Mouse (Mus musculus): ENCODE data around the gene Slc3a2. TPM values are rescaled to one million over a fixed set of nuclear protein-coding genes. Genes with fewer than 3 reads are reported as not detected.

Gene Slc3a2
- total and polyA plus RNA-seq, 3 experiments, result 269 to 478 (median 284) TPM

DNA sequence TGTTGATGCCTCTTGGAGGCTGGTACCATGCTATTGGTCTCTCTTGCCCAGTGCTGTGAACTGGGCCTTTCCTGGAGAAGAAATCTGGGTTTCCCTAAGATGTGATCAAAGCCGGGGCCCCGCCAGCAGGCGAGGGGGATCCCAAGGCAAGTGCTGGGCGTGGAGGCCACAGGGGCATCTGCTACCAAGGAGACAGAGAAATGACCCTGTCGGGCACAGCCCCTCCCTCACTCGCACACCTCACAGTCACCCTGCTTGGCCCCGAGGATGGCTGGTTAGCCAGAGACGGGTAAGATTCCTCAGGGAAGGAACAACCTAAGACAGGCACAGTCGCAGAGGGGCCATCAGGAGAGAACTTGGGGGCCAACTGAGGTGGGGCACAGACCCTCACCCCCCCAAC, 42.4 kb upstream of the Slc3a2 start:
- Histone ChIP-seq H3K27me3 (replicated peaks) (no peaks in the 10 kb centered on the region), H3K36me3 (replicated peaks in 1 of 2; ENCODE audit: control insufficient read depth in 1 of 2, insufficient read depth in 1 of 2, low read length in 1 of 2) (peaks cover 75 to 92% of the 10 kb centered on the region in 2 experiments), H3K9me3 (replicated peaks; ENCODE audit: low read length) (peaks cover 11% of the 10 kb centered on the region), H3K4me3 (replicated peaks in 1 of 3; ENCODE audit: low read depth in 2 of 3, low read length in 2 of 3, poor library complexity in 1 of 3) (no peak overlapping the region), H3K79me2 (replicated peaks; ENCODE audit: control insufficient read depth, extremely low read depth, insufficient read depth, poor library complexity, severe bottlenecking) (peaks cover 27% of the 10 kb centered on the region), H3K4me2 (ENCODE audit: insufficient read depth, low read depth, poor library complexity, severe bottlenecking) (no peak overlapping the region), H3K9ac (ENCODE audit: insufficient read depth, low read depth) (no peak overlapping the region), H3K27ac (ENCODE audit: insufficient read depth, low read depth) (no peak overlapping the region), H3K4me1 (ENCODE audit: control insufficient read depth in 1 of 2, insufficient read depth in 2 of 2) (peaks cover 4 to 33% of the 10 kb centered on the region in 2 experiments; a peak in 3 of 4 replicates)
- dilution Hi-C loops (cut with MboI; ENCODE audit: extremely low pct_ligation_motif_present, extremely low pct_unique_long_range_greater_than_20kb, low sequenced_read_pairs), result no loop called here
- in situ Hi-C loops (cut with MboI; ENCODE audit: low pct_ligation_motif_present, low pct_unique_long_range_greater_than_20kb, low sequenced_read_pairs), result no loop called here
- TF ChIP-seq CHD2 (IDR thresholded peaks at IDR 0.05; ENCODE audit: low read length) (no peak), USF1 (IDR thresholded peaks at IDR 0.05; ENCODE audit: low read depth, low read length) (no peak), KAT2A (IDR thresholded peaks at IDR 0.05; ENCODE audit: insufficient replicate concordance, low read length) (no peak), MYC (IDR thresholded peaks at IDR 0.05; ENCODE audit: low read depth, low read length) (no peak), HCFC1 (IDR thresholded peaks at IDR 0.05; ENCODE audit: low read depth, low read length) (no peak), POLR2A (IDR thresholded peaks at IDR 0.05; ENCODE audit: low read depth, low read length) (no peak)
- DNase-seq (ENCODE audit: extremely low read depth), result no peak

DNA sequence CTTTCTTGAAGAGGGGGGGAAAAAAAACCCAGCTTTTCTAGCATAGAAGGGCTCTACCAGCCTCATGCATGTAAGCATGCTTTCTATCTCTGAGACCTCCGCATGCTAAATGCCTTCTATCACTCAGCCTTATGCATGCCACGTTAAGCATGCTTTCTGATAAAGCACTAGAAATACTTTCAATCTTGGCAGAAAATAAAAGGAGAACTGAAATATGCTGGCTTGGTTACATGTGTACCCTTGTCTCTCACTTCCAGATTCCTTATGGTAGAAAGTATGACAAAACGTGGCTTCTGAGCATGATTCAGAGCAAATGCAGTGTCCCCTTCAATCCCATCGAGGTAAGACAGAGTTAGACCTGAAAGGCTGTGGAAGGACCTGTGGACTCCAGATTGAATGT, 40.1 kb upstream of the Slc3a2 start:
- peaks cover 48% of the 10 kb centered on the region for H3K79me2 ChIP-seq (replicated peaks; ENCODE audit: control insufficient read depth, extremely low read depth, insufficient read depth, poor library complexity, severe bottlenecking)
- DNase-seq (ENCODE audit: extremely low read depth), result no peak
- in situ Hi-C loops (cut with MboI; ENCODE audit: low pct_ligation_motif_present, low pct_unique_long_range_greater_than_20kb, low sequenced_read_pairs), result no loop called here
- peaks cover 4 to 32% of the 10 kb centered on the region in 2 experiments; a peak in 3 of 4 replicates for H3K4me1 ChIP-seq (ENCODE audit: control insufficient read depth in 1 of 2, insufficient read depth in 2 of 2)
- no peaks in the 10 kb centered on the region for H3K27me3 ChIP-seq (replicated peaks)
- H3K27ac ChIP-seq (ENCODE audit: insufficient read depth, low read depth), result no peak overlapping the region
- no peak overlapping the region for H3K9ac ChIP-seq (ENCODE audit: insufficient read depth, low read depth)
- H3K9me3 ChIP-seq (replicated peaks; ENCODE audit: low read length), result peaks cover 11% of the 10 kb centered on the region
- H3K4me3 ChIP-seq (replicated peaks in 1 of 3; ENCODE audit: low read depth in 2 of 3, low read length in 2 of 3, poor library complexity in 1 of 3), result no peak overlapping the region
- H3K36me3 ChIP-seq (replicated peaks in 1 of 2; ENCODE audit: control insufficient read depth in 1 of 2, insufficient read depth in 1 of 2, low read length in 1 of 2), result peaks cover 64 to 70% of the 10 kb centered on the region in 2 experiments
- dilution Hi-C loops (cut with MboI; ENCODE audit: extremely low pct_ligation_motif_present, extremely low pct_unique_long_range_greater_than_20kb, low sequenced_read_pairs), result no loop called here
- TF ChIP-seq MAX (IDR thresholded peaks at IDR 0.05; ENCODE audit: low read length) (0 out of 2 replicates have a peak, but pooled peaks have one; percentile 34), MYC (IDR thresholded peaks at IDR 0.05; ENCODE audit: low read depth, low read length) (peak; percentile 73), TBP (conservative IDR thresholded peaks at IDR 0.05; ENCODE audit: low read depth, low read length) (no peak), EP300 (IDR thresholded peaks at IDR 0.05; ENCODE audit: low read length) (peak; percentile 50; the same call in 1 of the 2 replicates)
- no peak overlapping the region for H3K4me2 ChIP-seq (ENCODE audit: insufficient read depth, low read depth, poor library complexity, severe bottlenecking)

DNA sequence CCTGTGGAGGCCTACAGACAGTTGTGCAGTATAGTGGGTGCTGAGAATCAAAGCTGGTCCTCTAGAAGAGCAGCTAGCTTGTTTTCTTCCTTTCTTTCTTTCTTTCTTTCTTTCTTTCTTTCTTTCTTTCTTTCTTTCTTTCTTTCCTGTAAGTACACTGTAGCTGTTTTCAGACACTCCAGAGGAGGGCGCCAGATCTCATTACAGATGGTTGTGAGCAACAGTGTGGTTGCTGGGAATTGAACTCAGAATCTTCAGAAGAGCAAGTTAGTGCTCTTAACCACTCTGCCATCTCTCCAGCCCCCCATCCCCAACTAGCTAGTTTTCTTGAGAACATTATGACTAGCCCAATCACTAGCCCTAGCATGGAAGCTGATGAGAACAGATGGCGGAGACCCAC, 37.6 kb upstream of the Slc3a2 start:
- H3K36me3 ChIP-seq (replicated peaks in 1 of 2; ENCODE audit: control insufficient read depth in 1 of 2, insufficient read depth in 1 of 2, low read length in 1 of 2), result peaks cover 38 to 46% of the 10 kb centered on the region in 2 experiments
- no peak overlapping the region for H3K27ac ChIP-seq (ENCODE audit: insufficient read depth, low read depth)
- TF ChIP-seq CTCF (conservative IDR thresholded peaks at IDR 0.05 in 1 of 2, IDR thresholded peaks at IDR 0.05 in 1 of 2; ENCODE audit: low read depth in 2 of 2, low read length in 2 of 2) (peak in 1 of 2 experiments; percentile 30; a peak in 1 of 4 replicates), POLR2A (IDR thresholded peaks at IDR 0.05; ENCODE audit: low read depth, low read length) (no peak)
- dilution Hi-C loops (cut with MboI; ENCODE audit: extremely low pct_ligation_motif_present, extremely low pct_unique_long_range_greater_than_20kb, low sequenced_read_pairs), result no loop called here
- H3K27me3 ChIP-seq (replicated peaks), result no peaks in the 10 kb centered on the region
- in situ Hi-C loops (cut with MboI; ENCODE audit: low pct_ligation_motif_present, low pct_unique_long_range_greater_than_20kb, low sequenced_read_pairs), result no loop called here
- no peak for DNase-seq (ENCODE audit: extremely low read depth)
- H3K4me2 ChIP-seq (ENCODE audit: insufficient read depth, low read depth, poor library complexity, severe bottlenecking), result no peak overlapping the region
- H3K9ac ChIP-seq (ENCODE audit: insufficient read depth, low read depth), result no peak overlapping the region
- H3K4me3 ChIP-seq (replicated peaks in 1 of 3; ENCODE audit: low read depth in 2 of 3, low read length in 2 of 3, poor library complexity in 1 of 3), result no peak overlapping the region
- H3K9me3 ChIP-seq (replicated peaks; ENCODE audit: low read length), result peaks cover 10% of the 10 kb centered on the region
- peaks cover 4 to 41% of the 10 kb centered on the region in 2 experiments; a peak in 3 of 4 replicates for H3K4me1 ChIP-seq (ENCODE audit: control insufficient read depth in 1 of 2, insufficient read depth in 2 of 2)
- H3K79me2 ChIP-seq (replicated peaks; ENCODE audit: control insufficient read depth, extremely low read depth, insufficient read depth, poor library complexity, severe bottlenecking), result peaks cover 68% of the 10 kb centered on the region

Data from CH12.LX (cell line).